Mouse (Mus musculus): Measurements from ENCODE around the gene Chmp6. TPM values are rescaled to one million over a fixed set of nuclear protein-coding genes. Genes with fewer than 3 reads are reported as not detected.

Chmp6 gene
- total and polyA plus RNA-seq, 2 experiments from 2014 or later = 79.5 to 121 TPM

DNA sequence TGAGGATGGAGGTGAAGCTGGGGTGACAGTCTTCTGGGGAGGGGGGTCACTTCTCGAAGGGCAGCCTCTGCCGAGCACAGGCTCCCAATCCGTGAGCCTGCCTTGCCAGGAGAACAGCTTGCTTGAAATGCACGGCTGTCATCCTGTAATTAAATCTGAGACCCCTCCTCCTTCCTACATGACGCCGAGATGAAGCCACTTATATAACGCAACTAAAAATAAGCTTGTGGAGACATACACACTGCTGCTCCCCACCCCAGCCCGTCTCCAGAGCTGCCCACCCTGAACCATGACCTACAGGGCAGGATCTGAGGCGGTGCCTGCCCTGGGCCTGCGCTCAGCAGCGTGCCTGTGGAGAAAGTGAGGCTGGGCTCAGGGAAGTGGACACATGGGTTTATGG is 26.9 kb downstream of the Chmp6 start:
- no peak overlapping the region for H3K9ac ChIP-seq (replicated peaks; ENCODE audit: low read length, poor library complexity, severe bottlenecking)
- no peak overlapping the region for H3K4me3 ChIP-seq (ENCODE audit: low read depth, low read length)
- TF ChIP-seq CTCF (IDR thresholded peaks at IDR 0.05) = no peak
- no peak overlapping the region for H3K27ac ChIP-seq (ENCODE audit: low read depth, low read length)
- WGBS = 68% methylated on average over 11 of the region's 11 CpGs
- no peaks in the 10 kb centered on the region for H3K4me1 ChIP-seq (ENCODE audit: insufficient read depth, low read length)
- DNase-seq (ENCODE audit: low spot score) = peak; percentile 48
- no peak overlapping the region for H3K4me2 ChIP-seq (ENCODE audit: low read depth, low read length, poor library complexity, severe bottlenecking)
- no peaks in the 10 kb centered on the region for H3K36me3 ChIP-seq (ENCODE audit: insufficient read depth, low read length)
- no peaks in the 10 kb centered on the region for H3K9me3 ChIP-seq (ENCODE audit: low read length)
- no peaks in the 10 kb centered on the region for H3K27me3 ChIP-seq (ENCODE audit: insufficient read depth, low read length)
- no peak for ATAC-seq (ENCODE audit: low FRiP score)

DNA sequence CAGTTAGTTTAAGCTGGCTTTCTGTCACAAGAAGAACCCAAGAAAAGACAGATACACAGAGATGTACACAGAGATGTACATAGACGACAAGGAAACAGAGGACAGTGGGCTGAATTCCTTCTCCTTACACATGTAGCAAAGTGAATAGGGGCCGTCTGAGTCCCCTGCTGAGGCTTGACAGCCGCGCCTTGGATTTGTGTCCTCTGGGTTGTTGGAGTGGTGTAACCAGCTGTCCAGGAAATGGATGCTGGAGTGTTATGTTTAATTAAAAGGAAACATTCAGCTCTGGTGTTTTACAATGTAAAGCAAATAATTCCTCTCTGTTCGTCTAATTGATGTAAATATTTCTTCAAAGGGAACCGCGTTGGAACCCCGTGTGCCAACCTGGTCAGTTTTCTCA is 28.6 kb downstream of the Chmp6 start:
- ATAC-seq (ENCODE audit: low FRiP score) (no peak), DNase-seq (ENCODE audit: low spot score) (peak; percentile 40)
- TF ChIP-seq CTCF (IDR thresholded peaks at IDR 0.05) = no peak
- H3K4me1 ChIP-seq (ENCODE audit: insufficient read depth, low read length) = no peaks in the 10 kb centered on the region
- no peak overlapping the region; the same call in 1 of the 2 replicates for H3K27ac ChIP-seq (ENCODE audit: low read depth, low read length)
- no peaks in the 10 kb centered on the region for H3K9me3 ChIP-seq (ENCODE audit: low read length)
- H3K4me2 ChIP-seq (ENCODE audit: low read depth, low read length, poor library complexity, severe bottlenecking) = peak overlapping the region; percentile 84
- H3K27me3 ChIP-seq (ENCODE audit: insufficient read depth, low read length) = 0 out of 2 replicates have a peak, but pooled peaks cover 4% of the 10 kb centered on the region
- H3K4me3 ChIP-seq (ENCODE audit: low read depth, low read length) = peak overlapping the region; percentile 72
- no peaks in the 10 kb centered on the region for H3K36me3 ChIP-seq (ENCODE audit: insufficient read depth, low read length)
- H3K9ac ChIP-seq (replicated peaks; ENCODE audit: low read length, poor library complexity, severe bottlenecking) = 0 out of 2 replicates have a peak overlapping the region, but pooled peaks have one; percentile 68
- 4% methylated on average over 8 of the region's 8 CpGs for WGBS

DNA sequence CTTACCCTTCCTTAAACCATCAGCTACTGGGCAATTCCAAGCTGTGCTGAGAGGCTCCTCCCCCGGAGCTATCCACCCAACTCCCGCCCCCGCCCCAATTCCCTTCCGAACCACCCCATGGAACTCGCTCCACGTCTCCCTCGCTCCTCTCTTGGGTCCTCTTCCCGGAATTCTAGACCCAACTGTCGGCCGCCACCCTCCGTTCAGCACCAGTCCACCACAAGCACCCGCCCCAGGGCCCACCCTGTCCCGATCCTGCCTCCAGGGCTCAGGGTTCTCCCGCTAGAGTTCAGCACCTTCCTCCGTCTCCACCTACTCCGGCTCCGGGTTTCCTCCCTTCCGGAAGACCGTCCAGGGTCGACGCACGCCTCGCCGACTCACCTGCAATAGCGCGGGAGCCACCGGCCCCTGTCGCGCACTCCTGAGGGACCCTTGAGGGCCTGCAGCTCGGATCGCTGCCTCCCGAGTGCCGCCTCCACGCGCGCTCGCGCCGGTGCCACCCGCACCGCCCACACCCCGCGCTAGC is 29.0 kb downstream of the Chmp6 start:
- 0 out of 2 replicates have a peak, but pooled peaks cover 4% of the 10 kb centered on the region for H3K27me3 ChIP-seq (ENCODE audit: insufficient read depth, low read length)
- TF ChIP-seq CTCF (IDR thresholded peaks at IDR 0.05) = no peak; the same call in 1 of the 2 replicates
- peak overlapping the region; percentile 84 for H3K4me2 ChIP-seq (ENCODE audit: low read depth, low read length, poor library complexity, severe bottlenecking)
- peak overlapping the region; percentile 75 for H3K27ac ChIP-seq (ENCODE audit: low read depth, low read length)
- no peaks in the 10 kb centered on the region for H3K4me1 ChIP-seq (ENCODE audit: insufficient read depth, low read length)
- H3K9me3 ChIP-seq (ENCODE audit: low read length) = no peaks in the 10 kb centered on the region
- WGBS = 1% methylated on average over 41 of the region's 43 CpGs
- DNase-seq (ENCODE audit: low spot score) = peak; percentile 41
- H3K4me3 ChIP-seq (ENCODE audit: low read depth, low read length) = peak overlapping the region; percentile 72
- no peaks in the 10 kb centered on the region for H3K36me3 ChIP-seq (ENCODE audit: insufficient read depth, low read length)
- H3K9ac ChIP-seq (replicated peaks; ENCODE audit: low read length, poor library complexity, severe bottlenecking) = peak overlapping the region; percentile 68
- ATAC-seq (ENCODE audit: low FRiP score) = no peak; the same call in none of the 2 replicates

DNA sequence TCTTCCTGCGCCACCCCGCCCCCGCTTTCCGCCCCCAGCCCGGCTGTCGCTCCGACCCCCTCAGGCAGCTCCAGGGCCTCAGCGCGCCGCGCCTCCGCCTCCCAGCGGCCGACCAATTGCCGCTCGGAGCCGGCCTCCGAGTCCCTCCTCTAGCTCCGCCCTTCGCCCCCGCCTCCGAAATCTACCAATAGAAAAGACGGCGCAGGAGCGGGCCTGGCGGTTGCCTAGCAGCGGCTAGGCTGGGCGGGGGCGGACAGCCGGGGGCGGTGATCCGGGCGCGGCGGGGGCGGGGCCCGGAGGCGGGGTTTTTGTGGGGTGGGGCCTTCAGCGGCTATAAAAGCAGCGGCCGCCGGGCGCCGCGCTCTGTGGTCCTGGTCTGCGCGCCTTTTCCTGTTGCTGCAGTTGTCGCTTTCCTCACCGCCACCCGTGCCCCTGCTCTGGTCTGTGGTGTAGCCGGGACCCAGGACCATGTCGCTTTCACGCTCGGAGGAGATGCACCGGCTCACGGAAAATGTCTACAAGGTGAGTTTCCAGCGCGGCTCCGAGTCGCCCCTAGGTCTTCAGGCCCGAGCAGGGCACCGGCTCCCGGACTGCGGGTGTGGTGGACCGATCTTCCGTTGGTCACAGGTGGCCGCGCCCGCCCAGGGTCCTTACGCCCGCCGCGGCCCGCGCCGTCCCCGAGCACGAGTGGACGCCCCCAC is 29.6 kb downstream of the Chmp6 start, which contains the start of gene Baiap2:
Baiap2 (plus strand) TSS at position 37 of the 701 bp plus-strand sequence.
- Histone ChIP-seq H3K4me3 (ENCODE audit: low read depth, low read length) (peak within 1 kb of the TSS; percentile 72), H3K4me1 (ENCODE audit: insufficient read depth, low read length) (no peaks in the 10 kb centered on the region), H3K4me2 (ENCODE audit: low read depth, low read length, poor library complexity, severe bottlenecking) (peak within 1 kb of the TSS; percentile 84), H3K36me3 (ENCODE audit: insufficient read depth, low read length) (no peaks in the 10 kb centered on the region), H3K27me3 (ENCODE audit: insufficient read depth, low read length) (0 out of 2 replicates have a peak, but pooled peaks cover 4% of the 10 kb centered on the region), H3K9me3 (ENCODE audit: low read length) (no peaks in the 10 kb centered on the region), H3K9ac (replicated peaks; ENCODE audit: low read length, poor library complexity, severe bottlenecking) (peak within 1 kb of the TSS; percentile 79), H3K27ac (ENCODE audit: low read depth, low read length) (peak within 1 kb of the TSS; percentile 75)
- peak; percentile 23; the same call in 1 of the 2 replicates for TF ChIP-seq CTCF (IDR thresholded peaks at IDR 0.05)
- ATAC-seq (ENCODE audit: low FRiP score) (peak; percentile 95), DNase-seq (ENCODE audit: low spot score) (peak; percentile 99)
- under 1% methylated on average over 53 of the region's 79 CpGs for WGBS

DNA sequence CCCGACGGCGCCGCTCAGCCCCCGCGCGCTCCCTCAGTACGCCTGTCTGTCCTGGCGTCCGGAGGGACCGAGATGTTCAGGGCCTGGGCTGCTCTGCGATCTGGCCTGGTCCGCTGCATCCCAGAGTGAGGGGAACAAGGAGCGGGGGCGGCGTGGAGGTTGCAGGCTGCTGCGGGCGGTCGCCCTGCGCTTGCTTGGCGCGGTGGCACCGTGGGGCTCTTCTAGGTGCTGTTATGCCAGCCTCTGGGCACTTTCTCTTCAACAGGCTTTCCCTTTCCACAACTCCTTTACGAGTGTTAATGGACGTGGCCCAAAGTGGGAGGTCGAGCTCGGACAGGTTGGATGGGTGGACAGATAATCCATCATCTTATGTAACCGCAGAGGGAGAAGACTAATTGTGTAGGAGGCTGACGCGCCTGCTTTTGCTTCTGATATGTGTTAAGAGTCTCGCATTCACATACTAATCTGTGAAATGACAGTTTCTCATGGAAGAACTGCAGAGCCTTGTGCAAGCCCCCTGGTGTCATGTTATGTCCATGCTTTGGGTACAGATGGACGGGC is 30.3 kb downstream of the Chmp6 start:
- Histone ChIP-seq H3K36me3 (ENCODE audit: insufficient read depth, low read length) (no peaks in the 10 kb centered on the region), H3K4me1 (ENCODE audit: insufficient read depth, low read length) (no peaks in the 10 kb centered on the region), H3K9me3 (ENCODE audit: low read length) (no peaks in the 10 kb centered on the region), H3K9ac (replicated peaks; ENCODE audit: low read length, poor library complexity, severe bottlenecking) (peak overlapping the region; percentile 79), H3K27me3 (ENCODE audit: insufficient read depth, low read length) (0 out of 2 replicates have a peak, but pooled peaks cover 4% of the 10 kb centered on the region), H3K4me3 (ENCODE audit: low read depth, low read length) (peak overlapping the region; percentile 72), H3K27ac (ENCODE audit: low read depth, low read length) (0 out of 2 replicates have a peak overlapping the region, but pooled peaks have one; percentile 32), H3K4me2 (ENCODE audit: low read depth, low read length, poor library complexity, severe bottlenecking) (peak overlapping the region; percentile 84)
- DNase-seq (ENCODE audit: low spot score) (no peak), ATAC-seq (ENCODE audit: low FRiP score) (no peak)
- TF ChIP-seq CTCF (IDR thresholded peaks at IDR 0.05) = peak; percentile 37
- WGBS = 4% methylated on average over 29 of the region's 32 CpGs
